Mouse (Mus musculus): ENCODE data around the gene Prg4. TPM values are rescaled to one million over a fixed set of nuclear protein-coding genes. Genes with fewer than 3 reads are reported as not detected.

The Prg4 gene
- 1.2 TPM in 1 of 3 replicates, not detected in the others for total RNA-seq (2017)

DNA sequence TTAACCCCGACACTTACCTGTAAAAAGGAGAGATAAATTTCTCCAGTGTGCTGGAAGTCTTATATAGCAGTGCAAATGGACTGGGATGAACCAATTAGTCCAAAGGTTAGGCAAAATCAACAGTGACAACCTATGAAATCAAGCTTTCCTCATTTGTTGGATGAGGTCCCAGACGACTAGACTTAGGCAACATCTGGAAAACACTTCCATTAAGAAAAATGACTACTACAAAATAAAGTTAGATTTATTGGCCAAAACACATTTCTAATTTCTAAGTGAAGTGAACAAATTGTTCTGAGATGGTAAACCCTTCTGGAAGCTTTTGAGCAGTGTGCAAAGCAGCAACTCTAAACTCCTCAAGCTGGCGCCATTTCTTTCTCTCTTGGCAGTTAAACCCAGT is at the start of gene Prg4:
Prg4 (minus strand) TSS at position 34 of the 400 bp plus-strand sequence.
- ATAC-seq (replicated peaks; ENCODE audit: insufficient number of reproducible peaks, low FRiP score, low TSS enrichment, poor library complexity, severe bottlenecking): no peak

DNA sequence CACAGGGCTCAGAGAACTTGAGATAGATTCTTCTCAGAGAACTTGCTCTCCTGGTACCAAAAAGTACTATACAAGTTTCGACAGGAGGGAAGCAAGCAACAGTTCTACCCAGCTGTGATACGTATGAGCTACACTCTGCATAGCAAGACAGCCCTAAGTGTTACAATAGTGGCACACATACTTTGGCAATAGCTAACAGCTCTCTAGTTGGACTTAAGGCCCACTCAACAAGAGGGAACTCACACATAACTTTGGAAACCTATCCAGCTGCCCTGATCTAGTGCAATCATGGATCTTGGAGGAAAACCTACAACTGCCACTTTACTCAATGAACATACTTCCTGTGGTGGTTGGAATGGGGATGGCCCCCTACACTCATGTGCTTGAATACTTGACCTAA is 47.1 kb upstream of the Prg4 start:
- ATAC-seq (replicated peaks; ENCODE audit: insufficient number of reproducible peaks, low FRiP score, low TSS enrichment, poor library complexity, severe bottlenecking): no peak

DNA sequence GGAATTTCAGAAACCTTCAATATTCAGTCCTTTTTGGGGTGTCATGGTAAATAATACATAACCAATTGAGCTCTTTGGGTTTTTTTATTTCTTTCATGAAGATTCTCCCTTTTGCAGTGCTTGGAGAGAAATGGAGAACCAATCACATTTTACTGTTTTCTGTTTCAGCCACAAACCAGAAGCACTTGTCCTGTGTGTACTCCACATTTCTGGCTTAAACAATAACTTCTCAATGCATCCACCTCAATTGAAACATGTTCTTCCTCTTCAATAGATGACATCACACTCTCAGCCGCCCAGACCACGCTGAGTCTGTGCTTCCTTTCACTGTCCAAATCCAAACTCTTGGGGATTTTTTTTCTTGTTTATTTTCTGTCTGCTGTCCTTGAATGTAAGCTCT is 39.8 kb upstream of the Prg4 start:
- ATAC-seq (replicated peaks; ENCODE audit: insufficient number of reproducible peaks, low FRiP score, low TSS enrichment, poor library complexity, severe bottlenecking): no peak

DNA sequence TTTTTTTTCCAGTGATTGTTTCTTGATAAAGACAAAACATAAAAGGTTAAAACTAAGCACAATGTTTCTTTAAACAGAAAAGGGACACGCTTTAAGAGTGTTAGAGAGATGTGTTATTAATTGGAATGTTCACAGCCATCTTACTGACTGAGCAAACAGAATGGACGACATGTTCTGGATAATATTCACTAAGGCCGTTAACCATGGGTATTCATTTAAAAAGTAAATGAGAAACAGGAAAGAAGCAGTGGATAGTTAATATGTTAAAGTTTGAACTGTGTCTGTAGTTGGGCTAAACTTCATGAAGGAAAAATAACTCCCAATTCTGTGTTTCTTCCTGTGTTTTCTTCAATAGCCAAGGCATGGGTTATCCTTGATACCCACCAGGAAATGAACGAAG is 37.4 kb upstream of the Prg4 start:
- ATAC-seq (replicated peaks; ENCODE audit: insufficient number of reproducible peaks, low FRiP score, low TSS enrichment, poor library complexity, severe bottlenecking): no peak

DNA sequence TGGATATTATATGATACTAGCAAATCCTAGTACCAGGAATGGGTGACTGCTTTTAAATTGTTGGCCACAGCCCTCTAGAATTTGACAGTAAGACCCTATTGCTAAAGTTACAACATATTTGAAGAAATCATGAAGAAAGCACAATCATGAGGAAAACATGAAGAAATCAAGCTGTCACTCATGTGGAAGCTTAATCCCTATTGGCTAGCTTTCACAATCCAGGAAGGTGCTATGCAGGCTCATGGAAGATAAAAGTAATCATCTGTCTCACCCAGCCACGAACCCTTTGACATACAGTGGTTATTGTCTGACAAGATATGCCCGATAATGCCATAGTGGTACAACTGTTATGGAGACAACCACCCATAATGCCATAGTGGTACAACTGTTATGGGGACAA is 32.2 kb upstream of the Prg4 start:
- no peak for ATAC-seq (replicated peaks; ENCODE audit: insufficient number of reproducible peaks, low FRiP score, low TSS enrichment, poor library complexity, severe bottlenecking)

DNA sequence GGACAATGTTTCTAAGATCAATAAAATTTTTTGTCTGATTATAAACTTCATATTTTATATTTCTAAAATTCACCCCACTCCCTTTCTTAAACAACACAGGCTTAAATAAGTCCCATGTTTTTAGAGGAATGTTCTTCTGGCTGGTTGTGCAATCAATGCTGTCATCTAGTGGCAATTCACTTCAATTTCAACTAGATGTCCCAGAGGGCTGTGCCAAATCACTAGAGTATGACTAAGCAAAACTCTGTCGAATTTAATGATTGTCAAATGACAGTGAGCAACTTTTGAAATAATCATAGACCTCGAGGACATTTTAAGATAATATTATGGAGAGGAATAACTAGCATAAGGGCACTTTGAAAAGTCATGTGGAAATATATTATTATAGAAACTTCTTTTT is 31.7 kb upstream of the Prg4 start:
- no peak for ATAC-seq (replicated peaks; ENCODE audit: insufficient number of reproducible peaks, low FRiP score, low TSS enrichment, poor library complexity, severe bottlenecking)

DNA sequence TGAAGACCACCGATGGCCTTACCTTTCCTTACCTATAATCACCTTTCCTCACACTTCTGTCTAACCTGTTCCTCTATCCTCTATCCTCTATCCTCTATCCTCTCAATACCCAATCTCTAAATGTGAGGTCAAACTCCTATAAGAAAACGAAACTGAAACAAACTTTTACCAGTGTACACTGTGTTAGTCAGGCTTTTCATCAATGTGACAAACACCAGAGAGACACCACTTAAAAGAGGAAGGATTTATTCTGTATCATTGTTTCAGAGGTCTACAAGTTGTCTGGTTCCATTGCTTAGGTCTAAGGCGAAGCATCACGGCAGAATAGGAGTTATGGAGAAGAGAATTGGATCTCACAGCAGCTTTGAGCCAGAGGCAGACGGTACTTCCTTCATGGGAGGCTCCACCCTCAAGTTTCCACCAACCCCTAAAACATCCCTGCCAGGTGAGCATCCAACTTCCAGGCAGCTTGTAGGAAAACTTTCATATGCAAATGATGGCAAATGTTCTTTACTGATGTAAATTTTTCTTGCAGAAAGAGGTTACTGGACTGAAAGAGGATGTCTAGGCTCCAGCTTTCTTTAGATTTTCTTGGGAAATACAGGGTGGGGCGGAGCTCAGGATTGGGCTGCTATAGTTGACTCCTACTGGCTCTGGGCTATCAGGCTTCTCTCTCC is 30.8 kb upstream of the Prg4 start:
- 0 out of 2 replicates have a peak, but pooled peaks have one; percentile 45 for ATAC-seq (replicated peaks; ENCODE audit: insufficient number of reproducible peaks, low FRiP score, low TSS enrichment, poor library complexity, severe bottlenecking)

DNA sequence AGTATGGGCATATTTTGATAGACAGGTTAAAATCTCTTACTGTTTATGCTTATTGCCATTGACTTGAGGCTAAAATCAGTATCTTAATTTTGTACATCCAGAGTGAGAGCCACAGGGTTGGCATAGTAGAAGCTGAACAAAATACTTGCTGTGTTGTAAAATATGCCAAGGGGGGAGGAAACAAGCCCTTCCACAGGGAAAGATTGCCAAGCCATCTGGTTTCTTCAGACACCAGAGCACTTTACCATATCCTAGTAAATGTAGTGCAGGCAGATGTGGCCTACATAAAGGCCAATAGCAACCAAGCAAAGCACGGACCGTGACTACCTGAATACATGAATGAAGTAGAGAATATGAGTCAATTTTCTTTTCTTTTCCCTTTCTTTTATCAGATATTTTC is 23.2 kb upstream of the Prg4 start:
- no peak for ATAC-seq (replicated peaks; ENCODE audit: insufficient number of reproducible peaks, low FRiP score, low TSS enrichment, poor library complexity, severe bottlenecking)

DNA sequence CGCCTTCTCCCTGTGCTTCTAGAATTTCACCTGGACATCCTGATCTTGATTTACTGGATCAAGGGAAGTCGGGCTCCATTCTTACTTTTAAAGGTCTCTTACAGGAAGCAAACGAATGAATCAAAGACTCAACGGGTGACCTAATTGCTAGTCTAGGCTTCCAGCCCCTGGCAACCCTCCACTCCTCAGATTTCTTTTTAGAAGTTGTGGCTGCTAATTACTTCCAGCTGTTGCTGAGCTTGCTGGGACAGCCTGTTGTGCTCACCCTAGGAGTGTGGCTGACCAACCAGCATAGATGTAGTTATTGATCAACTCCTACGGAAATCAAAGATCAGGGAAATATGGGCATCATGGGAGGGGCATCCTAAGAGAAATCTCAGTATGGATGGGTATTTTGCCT is 14.7 kb upstream of the Prg4 start:
- no peak for ATAC-seq (replicated peaks; ENCODE audit: insufficient number of reproducible peaks, low FRiP score, low TSS enrichment, poor library complexity, severe bottlenecking)

DNA sequence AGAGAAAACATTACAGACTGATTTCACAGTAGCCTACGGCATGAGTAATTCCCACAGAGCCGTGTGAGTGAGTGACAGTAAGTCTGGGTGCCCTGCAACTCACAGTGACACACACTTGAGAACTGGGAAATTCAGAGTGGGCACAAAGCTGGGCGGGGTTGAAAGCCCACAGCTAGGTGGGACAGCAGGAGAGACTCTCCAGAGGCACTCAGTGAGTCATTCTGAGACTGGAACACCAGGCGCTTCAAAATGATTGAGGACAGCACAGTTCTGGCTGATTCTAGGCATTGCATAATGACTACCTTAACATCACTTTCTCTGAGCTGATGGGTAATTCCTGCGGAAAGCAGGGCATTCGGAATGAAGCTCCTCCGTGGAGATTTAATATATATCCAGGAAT is 6.6 kb upstream of the Prg4 start:
- no peak for ATAC-seq (replicated peaks; ENCODE audit: insufficient number of reproducible peaks, low FRiP score, low TSS enrichment, poor library complexity, severe bottlenecking)

DNA sequence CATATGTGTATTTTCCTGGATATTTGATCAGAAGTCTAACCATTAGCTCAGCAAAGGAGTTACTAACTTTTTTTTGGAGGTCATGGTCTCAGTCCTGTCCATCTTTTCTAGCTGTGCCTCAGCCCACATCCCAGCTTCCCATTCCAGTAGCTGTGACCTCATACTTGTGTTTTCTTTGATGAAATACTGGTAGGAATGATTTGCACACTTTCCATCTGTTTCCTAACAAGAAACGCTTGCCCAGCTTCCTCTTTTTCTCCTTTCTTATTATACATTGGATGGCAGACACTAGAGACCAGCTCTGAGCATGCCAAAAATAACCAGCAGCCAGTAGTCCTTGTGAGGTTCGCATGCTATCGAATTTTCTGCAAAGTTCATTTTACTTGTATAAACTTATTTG is 4.0 kb upstream of the Prg4 start:
- ATAC-seq (replicated peaks; ENCODE audit: insufficient number of reproducible peaks, low FRiP score, low TSS enrichment, poor library complexity, severe bottlenecking): peak; percentile 61; the same call in 1 of the 2 replicates

DNA sequence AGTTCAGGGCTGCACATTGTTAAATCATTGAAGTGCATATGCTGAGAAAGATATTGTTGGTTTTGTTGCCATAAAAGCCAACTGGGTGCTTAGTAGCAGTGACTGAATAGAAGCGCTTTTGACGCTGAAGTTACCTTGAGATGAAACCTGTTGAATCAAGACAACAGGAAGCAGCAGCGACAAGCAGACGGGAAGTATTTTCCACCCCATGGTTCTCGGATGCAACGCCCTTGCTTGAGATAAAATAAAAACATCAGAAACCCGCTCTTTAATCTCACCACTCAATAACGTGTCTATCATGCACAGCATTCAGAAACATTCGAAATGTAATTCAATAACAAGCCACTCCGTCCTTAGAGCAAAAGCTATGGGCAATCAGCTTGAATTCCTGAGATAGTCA is 601 bp downstream of the Prg4 start:
- ATAC-seq (replicated peaks; ENCODE audit: insufficient number of reproducible peaks, low FRiP score, low TSS enrichment, poor library complexity, severe bottlenecking): no peak

DNA sequence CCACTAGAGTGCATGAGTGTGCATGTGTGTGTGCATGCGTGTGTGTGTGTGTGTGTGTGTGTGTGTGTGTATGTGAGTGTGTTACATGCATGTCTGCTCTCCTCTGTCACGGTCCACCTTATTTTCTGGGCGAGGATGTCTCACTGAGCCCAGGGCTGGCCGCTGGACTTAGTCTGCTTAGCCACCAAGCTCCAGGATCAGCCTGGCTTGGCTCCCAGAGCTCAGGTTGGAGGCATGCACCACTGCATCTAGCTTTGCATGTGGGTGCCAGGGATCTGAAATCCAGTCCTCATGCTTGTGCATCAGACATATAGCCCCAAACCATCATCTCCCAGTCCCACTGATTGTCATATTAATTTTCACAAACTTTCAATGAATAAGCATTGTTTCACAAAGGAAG is 2.3 kb downstream of the Prg4 start:
- no peak for ATAC-seq (replicated peaks; ENCODE audit: insufficient number of reproducible peaks, low FRiP score, low TSS enrichment, poor library complexity, severe bottlenecking)

DNA sequence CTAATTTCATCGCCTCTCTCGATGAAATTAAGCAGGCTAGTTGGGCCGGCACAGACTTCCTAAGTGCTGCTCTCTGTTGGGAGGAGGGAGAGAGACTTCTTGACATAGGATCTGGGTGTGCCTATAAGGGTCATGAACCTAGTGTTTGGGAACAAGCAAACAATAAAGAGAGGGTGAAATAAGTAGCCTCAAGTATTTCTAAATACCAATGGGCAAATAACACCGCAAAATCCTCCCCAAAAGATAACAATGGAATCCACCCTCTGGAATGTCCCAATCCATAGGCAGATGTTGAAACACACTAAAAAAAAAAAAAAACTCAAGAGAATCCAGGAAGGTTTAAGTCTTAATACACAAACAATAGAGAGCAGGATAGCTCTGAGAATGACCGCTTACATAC is 2.9 kb downstream of the Prg4 start:
- no peak for ATAC-seq (replicated peaks; ENCODE audit: insufficient number of reproducible peaks, low FRiP score, low TSS enrichment, poor library complexity, severe bottlenecking)

DNA sequence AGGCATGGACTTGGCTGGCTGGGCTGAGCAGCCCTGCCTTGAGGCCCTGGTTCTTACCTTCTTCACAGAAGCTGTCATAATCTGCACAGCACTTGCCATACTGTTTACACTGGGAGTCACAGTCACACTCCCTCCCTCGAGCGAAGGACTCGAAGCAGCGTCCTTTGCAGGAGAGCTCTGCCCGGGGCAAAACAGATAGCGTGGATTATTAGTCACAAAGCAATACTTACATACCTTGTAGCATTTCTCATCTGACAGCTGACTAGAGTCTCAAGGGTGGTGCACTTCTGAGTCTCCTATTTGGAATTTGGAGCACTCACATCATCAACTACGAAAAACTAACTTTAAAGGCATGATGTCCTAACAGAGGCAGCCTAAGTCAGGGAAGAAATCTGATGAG is 5.4 kb downstream of the Prg4 start:
- no peak for ATAC-seq (replicated peaks; ENCODE audit: insufficient number of reproducible peaks, low FRiP score, low TSS enrichment, poor library complexity, severe bottlenecking)

DNA sequence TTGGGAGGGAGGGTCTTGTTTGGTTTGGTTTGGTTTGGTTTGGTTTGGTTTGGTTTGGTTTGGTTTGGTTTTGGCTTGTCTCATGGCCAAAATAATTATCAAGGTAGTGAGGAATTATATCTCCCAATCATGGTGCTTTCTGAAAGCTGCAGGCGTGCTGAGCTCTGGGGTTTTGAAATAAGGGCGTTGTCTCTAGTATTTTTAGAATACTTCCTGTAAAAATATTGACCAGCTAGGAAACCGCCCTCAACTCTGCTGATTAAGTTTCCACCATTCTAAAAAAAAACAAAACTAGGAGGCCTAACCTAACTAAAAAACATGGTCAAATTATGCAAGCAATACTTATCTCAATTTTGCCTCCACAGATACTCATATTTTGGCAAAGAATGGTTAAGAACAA is 6.4 kb downstream of the Prg4 start:
- peak; percentile 57; the same call in 1 of the 2 replicates for ATAC-seq (replicated peaks; ENCODE audit: insufficient number of reproducible peaks, low FRiP score, low TSS enrichment, poor library complexity, severe bottlenecking)

DNA sequence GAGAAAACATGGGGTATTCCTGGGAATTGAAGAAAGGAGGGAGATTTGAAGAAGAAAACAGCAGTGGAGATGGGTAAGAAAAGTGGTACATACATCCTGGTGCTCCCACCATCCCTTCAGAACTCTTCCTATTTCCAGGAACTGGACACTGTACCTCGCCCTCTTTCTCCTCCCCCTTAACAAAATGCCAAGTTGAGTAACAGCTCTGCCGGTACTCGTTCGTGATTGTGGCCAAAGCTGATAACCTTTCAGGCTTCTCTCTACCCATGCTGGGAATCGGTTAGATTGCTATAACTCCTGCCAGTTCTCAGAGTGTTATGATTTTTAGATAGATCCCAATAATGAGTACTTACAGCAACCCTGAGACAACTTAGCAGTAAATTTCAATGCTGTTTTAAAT is 7.0 kb downstream of the Prg4 start:
- no peak for ATAC-seq (replicated peaks; ENCODE audit: insufficient number of reproducible peaks, low FRiP score, low TSS enrichment, poor library complexity, severe bottlenecking)

DNA sequence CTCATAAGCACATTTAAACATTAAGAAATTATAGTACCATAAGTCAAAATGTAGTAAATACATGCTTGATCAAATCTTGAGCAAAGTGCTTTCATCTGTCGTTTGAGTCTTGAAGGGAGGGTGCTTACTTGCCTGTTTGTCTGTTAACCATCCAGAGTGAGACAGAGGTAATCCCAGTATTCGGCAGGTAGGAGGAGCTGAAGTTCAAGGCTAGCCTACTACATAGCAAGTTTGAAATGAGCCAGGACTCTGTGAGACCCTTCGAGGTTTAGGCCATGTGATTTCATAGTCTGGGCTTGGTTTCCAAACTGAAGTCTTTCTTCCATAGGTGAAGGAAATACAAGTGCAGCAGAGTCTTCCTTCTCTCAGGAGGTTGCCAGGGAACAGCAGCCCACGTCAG is 24.2 kb downstream of the Prg4 start:
- ATAC-seq (replicated peaks; ENCODE audit: insufficient number of reproducible peaks, low FRiP score, low TSS enrichment, poor library complexity, severe bottlenecking): no peak

DNA sequence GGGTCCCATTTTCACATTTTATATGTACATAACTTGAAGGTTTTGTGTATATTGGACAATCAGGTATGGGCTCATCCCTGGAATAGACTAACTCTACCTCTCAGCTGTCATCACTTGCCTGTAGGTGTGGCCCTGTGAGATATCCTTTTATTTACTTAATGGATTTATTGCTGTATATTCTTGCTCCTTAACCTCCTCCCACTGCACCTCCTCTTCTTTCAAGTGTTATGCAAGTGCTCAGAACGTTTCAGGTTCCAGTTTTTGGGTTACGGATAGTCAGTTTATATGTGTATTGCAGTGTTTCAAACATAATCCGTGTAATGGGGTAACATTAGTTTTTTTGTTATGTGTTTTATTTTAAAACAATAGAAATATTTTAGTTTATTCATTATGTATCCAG is 27.3 kb downstream of the Prg4 start:
- no peak for ATAC-seq (replicated peaks; ENCODE audit: insufficient number of reproducible peaks, low FRiP score, low TSS enrichment, poor library complexity, severe bottlenecking)

DNA sequence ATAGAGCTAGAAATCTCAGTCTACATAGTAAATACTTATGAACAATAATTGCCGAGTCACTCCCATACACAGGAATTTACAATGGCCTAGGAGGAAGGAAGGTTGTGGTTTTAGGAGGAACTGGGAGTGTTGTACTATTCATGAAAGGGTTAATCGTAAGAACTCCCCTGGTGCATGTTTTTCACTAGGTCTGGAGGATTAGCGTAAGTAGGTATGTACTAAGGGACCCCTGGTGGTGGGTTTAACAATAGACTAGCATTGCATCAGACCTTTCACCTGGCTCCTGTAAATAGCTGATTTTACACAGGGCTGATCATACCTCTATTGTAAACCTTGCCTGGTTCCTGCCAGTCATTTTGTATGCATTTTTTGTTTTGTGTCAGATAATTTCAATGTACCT is 39.7 kb downstream of the Prg4 start:
- ATAC-seq (replicated peaks; ENCODE audit: insufficient number of reproducible peaks, low FRiP score, low TSS enrichment, poor library complexity, severe bottlenecking): no peak

DNA sequence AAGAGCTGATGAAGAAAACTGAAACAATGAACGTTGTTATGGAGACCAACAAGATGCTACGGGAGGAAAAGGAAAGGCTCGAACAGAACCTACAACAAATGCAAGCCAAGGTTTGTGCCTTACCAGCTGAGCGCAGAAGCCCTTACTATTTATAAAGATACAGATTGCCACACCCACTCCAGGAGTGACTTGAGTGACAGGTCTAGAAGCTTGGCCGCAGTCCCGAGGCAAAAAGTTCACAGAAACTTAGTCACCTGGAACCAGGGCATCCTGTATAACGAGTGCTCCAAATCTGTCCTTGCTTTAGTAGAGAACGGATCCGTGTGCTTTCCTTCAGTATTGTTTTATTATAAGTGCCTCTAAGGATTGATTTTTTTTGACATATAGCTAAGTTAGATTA is 40.3 kb downstream of the Prg4 start:
- no peak for ATAC-seq (replicated peaks; ENCODE audit: insufficient number of reproducible peaks, low FRiP score, low TSS enrichment, poor library complexity, severe bottlenecking)
